Mouse (Mus musculus): Measurements from ENCODE around the gene Cyp26a1.

The Cyp26a1 gene

GRCm38 (mm10) chr19:37699711-37700110, 2.1 kb downstream of the Cyp26a1 start:
- DNase-seq = no peak

- peak; percentile 36 for DNase-seq
Observed at GRCm38 (mm10) chr19:37702377-37703076, 4.9 kb downstream of the Cyp26a1 start.

GRCm38 (mm10) chr19:37703902-37704509, 6.4 kb downstream of the Cyp26a1 start:
- DNase-seq = peak; percentile 41

- DNase-seq = no peak
Observed at GRCm38 (mm10) chr19:37705722-37706121, 8.1 kb downstream of the Cyp26a1 start.

GRCm38 (mm10) chr19:37714681-37715080, 17.1 kb downstream of the Cyp26a1 start:
- DNase-seq = no peak

GRCm38 (mm10) chr19:37715980-37716379, 18.4 kb downstream of the Cyp26a1 start:
- DNase-seq = no peak

- no peak for DNase-seq
Observed at GRCm38 (mm10) chr19:37716524-37717175, 19.1 kb downstream of the Cyp26a1 start.

GRCm38 (mm10) chr19:37719166-37719565, 21.6 kb downstream of the Cyp26a1 start:
- no peak for DNase-seq

GRCm38 (mm10) chr19:37724591-37724990, 27.0 kb downstream of the Cyp26a1 start:
- no peak for DNase-seq

GRCm38 (mm10) chr19:37726585-37726984, 29.0 kb downstream of the Cyp26a1 start:
- DNase-seq = no peak

GRCm38 (mm10) chr19:37727366-37727765, 29.8 kb downstream of the Cyp26a1 start:
- DNase-seq = no peak

GRCm38 (mm10) chr19:37735426-37735825, 37.8 kb downstream of the Cyp26a1 start:
- no peak for DNase-seq

GRCm38 (mm10) chr19:37738575-37738974, 41.0 kb downstream of the Cyp26a1 start:
- DNase-seq = no peak

- no peak for DNase-seq
Observed at GRCm38 (mm10) chr19:37740043-37740442, 42.4 kb downstream of the Cyp26a1 start.
